Mouse (Mus musculus) brain, embryonic 14.5 days (tissue): ENCODE data around the gene Bcar3.

Source experiments
- CTCF ChIP-seq: fragments of 200-500 bp; IDR thresholded peaks from 2 replicates; pipeline ENCODE4 v1.5.1; 2012; ENCODE audit warnings: inconsistent platforms, mild to moderate bottlenecking, moderate library complexity, borderline replicate concordance; ENCODE audit not compliant: insufficient read depth, insufficient read length; ENCODE audit errors: extremely low read depth
- POLR2A ChIP-seq: fragments of 200-500 bp; IDR thresholded peaks from 2 replicates; pipeline ENCODE4 v1.6.1; 2012; ENCODE audit warnings: mild to moderate bottlenecking, inconsistent platforms, borderline replicate concordance; ENCODE audit not compliant: poor library complexity, insufficient read depth, insufficient read length, severe bottlenecking; ENCODE audit errors: extremely low read depth

- TF ChIP-seq CTCF (no peak), POLR2A (no peak)
Measured at GRCm38 (mm10) chr3:122446678-122447077, 152.7 kb downstream of the Bcar3 start.
